Mouse (Mus musculus) E14TG2a.4 (cell line): Measurements from ENCODE around the gene Adprm.

Source experiments
- H3K27me3 ChIP-seq: 2 replicates; pipeline ENCODE4 v1.6.1; 2014; ENCODE audit warnings: low read length, control low read depth; ENCODE audit not compliant: insufficient read depth
- H3K36me3 ChIP-seq: 2 replicates; pipeline ENCODE4 v1.6.1; 2014; ENCODE audit warnings: low read length, control low read depth; ENCODE audit not compliant: insufficient read depth
- H3K4me1 ChIP-seq: replicated peaks from 2 replicates; pipeline ENCODE4 v1.6.1; 2014; ENCODE audit warnings: low read depth, low read length, control low read depth
- H3K4me3 ChIP-seq: replicated peaks from 2 replicates; pipeline ENCODE4 v1.5.1; 2014; ENCODE audit warnings: mild to moderate bottlenecking, low read length
- H3K9me3 ChIP-seq: 2 replicates; pipeline ENCODE4 v1.6.1; 2014; ENCODE audit warnings: low read length, control low read depth
- CTCF ChIP-seq: conservative IDR thresholded peaks from 2 replicates; pipeline ENCODE4 v1.5.1; 2014; ENCODE audit warnings: low read length
- NANOG ChIP-seq: IDR thresholded peaks from 2 replicates; pipeline ENCODE4 v1.6.1; 2014; ENCODE audit warnings: borderline replicate concordance, low read length, mixed read lengths
- POU5F1 ChIP-seq: IDR thresholded peaks from 2 replicates; pipeline ENCODE4 v1.6.1; 2014; ENCODE audit warnings: low read length, borderline replicate concordance

Gene Adprm

DNA sequence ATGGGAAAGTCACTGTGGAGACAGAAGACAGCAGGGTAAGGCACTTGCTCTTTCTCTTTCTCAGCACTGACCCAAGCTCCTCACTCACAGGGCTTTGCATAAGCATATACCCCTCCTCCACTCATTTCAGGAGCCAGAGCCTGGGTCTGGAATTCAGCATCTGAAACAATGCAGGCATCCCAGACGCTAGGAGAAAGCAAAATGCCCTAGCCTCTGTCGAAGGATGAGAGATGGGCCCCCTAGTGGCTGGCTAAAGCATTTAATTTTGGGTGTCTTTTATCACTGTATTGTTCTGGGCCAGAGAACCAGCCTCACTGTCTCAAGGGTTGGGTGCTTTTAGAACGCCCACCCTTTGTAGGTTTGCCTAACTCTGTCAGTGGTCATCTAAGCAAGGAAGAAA lies 27.8 kb upstream of the Adprm start:
- H3K4me3 ChIP-seq = no peak overlapping the region
- H3K36me3 ChIP-seq = no peaks in the 10 kb centered on the region
- no peaks in the 10 kb centered on the region for H3K9me3 ChIP-seq
- H3K4me1 ChIP-seq = peaks cover 49% of the 10 kb centered on the region
- peaks cover 48% of the 10 kb centered on the region for H3K27me3 ChIP-seq
- TF ChIP-seq POU5F1 = no peak
- peak; percentile 95 for TF ChIP-seq CTCF
- TF ChIP-seq NANOG = no peak

DNA sequence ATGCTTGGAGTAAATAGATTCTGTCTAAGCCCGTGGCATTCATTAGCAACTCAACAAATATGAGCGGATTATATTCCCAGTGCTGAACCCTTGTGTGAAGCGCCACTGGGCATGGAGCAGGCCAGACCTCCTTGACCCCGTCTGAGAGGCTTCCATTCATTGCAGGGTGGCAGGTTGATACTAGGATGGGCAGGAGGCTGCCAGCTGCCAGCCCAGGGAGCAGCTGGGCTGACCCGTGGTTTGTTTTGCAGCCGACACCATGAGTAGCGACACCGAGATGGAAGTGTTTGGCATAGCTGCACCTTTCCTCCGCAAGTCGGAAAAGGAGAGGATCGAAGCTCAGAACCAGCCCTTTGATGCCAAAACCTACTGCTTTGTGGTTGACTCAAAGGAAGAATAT lies 27.3 kb upstream of the Adprm start:
- Histone ChIP-seq H3K4me3 (no peak overlapping the region), H3K36me3 (no peaks in the 10 kb centered on the region), H3K9me3 (no peaks in the 10 kb centered on the region), H3K27me3 (peaks cover 44% of the 10 kb centered on the region), H3K4me1 (peaks cover 51% of the 10 kb centered on the region)
- TF ChIP-seq POU5F1 (no peak), CTCF (no peak), NANOG (no peak)

DNA sequence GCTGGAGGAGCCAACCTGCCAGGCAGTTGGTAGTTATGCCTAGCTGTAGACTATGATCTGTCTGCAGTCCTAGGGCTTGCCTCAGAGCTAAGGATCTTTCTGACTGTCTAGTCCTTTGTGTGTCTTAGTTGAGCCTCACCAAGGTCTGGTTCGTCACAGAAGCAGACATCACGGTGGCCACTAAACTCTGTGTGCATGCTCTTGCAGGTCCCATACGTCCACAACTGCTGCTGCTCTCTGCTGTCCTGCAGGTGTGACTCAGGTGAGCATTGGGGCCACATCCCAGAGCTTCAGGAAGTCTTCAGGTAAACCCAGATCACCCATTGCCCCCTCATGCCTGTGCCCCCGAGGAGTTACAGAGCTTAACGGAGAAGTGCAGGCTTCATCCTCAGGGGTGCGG lies 26.5 kb upstream of the Adprm start:
- Histone ChIP-seq H3K4me3 (no peak overlapping the region), H3K4me1 (peaks cover 43% of the 10 kb centered on the region), H3K36me3 (no peaks in the 10 kb centered on the region), H3K27me3 (peaks cover 35% of the 10 kb centered on the region), H3K9me3 (no peaks in the 10 kb centered on the region)
- TF ChIP-seq CTCF (no peak), POU5F1 (no peak), NANOG (no peak)

DNA sequence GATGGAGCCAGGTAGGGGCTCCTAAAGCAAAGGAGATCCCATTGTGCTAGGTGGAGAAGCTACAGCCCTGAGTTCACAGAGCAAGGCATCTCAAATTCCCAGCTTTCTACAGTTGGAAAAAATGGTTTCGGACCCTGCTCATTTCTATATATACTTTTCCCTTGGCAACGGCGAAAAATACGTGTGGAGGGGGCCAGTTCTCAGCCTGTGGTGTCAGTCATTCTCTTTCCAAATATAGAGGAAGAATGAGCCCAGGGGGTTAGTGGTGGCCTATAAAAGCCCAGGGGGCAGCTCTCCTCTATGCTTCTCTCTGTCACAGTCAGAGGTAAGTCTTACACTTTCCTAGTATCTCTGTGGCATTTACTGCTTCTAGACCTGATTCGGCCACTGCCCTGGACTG lies 25.6 kb upstream of the Adprm start, which contains the start of gene Myh3:
Gene Myh3, plus strand, starts transcription at position 301 of the 400 bp plus-strand sequence.
- peaks cover 34% of the 10 kb centered on the region for H3K4me1 ChIP-seq
- peaks cover 27% of the 10 kb centered on the region for H3K27me3 ChIP-seq
- H3K4me3 ChIP-seq = no peak within 1 kb of the TSS
- no peaks in the 10 kb centered on the region for H3K36me3 ChIP-seq
- H3K9me3 ChIP-seq = no peaks in the 10 kb centered on the region
- TF ChIP-seq CTCF (no peak), POU5F1 (no peak), NANOG (no peak)

DNA sequence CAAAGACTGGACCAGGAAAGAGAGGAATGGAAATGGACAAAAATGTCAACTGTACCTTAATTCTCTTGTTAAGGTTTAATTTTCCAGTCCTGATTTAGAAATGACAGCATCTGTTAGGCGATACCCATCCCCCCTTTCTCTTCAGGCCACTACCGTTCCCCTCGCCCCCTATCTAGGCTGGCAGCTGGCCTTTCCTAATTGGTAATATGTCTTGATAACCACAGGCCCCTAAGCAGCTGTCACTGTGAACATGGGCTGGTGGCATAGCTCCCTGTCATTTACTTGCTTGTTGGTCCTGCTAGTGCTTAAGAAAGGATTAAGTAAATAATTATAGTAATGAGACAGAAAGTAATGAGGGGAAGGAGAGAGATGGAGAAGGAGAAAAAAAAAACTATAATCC lies 25.0 kb upstream of the Adprm start:
- Histone ChIP-seq H3K36me3 (no peaks in the 10 kb centered on the region), H3K4me1 (peaks cover 30% of the 10 kb centered on the region), H3K9me3 (no peaks in the 10 kb centered on the region), H3K4me3 (no peak overlapping the region), H3K27me3 (peaks cover 27% of the 10 kb centered on the region)
- TF ChIP-seq CTCF (no peak), NANOG (no peak), POU5F1 (no peak)

DNA sequence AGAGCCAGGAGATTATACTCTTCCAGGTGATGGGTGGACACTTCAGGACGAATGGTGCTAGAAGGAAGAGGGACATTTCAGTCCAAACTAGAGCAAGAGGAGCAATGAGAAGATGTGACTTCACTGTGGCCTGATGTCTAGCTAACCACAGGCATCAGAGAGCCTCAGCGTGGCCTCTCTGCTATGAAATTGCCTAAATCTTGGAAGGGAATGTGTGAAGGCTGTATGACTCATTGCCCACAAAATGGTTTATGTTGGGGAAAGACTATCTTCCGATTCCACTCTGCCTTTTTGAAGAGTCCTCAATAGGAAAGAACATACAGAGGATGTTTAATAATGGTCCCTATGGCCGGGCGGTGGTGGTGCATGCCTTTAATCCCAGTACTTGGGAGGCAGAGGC lies 24.4 kb upstream of the Adprm start:
- H3K9me3 ChIP-seq = no peaks in the 10 kb centered on the region
- H3K27me3 ChIP-seq = peaks cover 23% of the 10 kb centered on the region
- H3K4me1 ChIP-seq = peaks cover 26% of the 10 kb centered on the region
- TF ChIP-seq POU5F1 (no peak), CTCF (no peak), NANOG (no peak)
- H3K4me3 ChIP-seq = no peak overlapping the region
- H3K36me3 ChIP-seq = no peaks in the 10 kb centered on the region

DNA sequence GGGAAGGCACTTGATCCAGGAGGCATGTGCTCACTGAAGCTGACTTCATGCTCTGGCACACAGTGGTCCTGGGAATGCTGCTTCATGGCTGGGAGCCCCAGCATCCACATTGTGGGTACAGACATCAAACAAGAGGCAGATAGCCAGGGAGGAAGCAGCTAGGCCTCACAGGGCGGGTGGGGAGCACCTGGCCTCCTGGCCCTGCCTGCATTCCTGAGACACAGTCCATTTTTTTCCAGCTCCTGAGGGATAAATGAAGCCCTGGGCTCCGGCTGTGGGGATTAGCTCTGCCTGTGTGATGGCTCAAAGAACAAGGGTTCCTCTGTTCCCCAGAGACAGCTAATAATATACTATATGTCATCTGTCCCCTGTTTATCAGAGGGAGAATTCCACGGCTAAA lies 22.6 kb upstream of the Adprm start:
- no peaks in the 10 kb centered on the region for H3K9me3 ChIP-seq
- H3K4me3 ChIP-seq = no peak overlapping the region
- no peaks in the 10 kb centered on the region for H3K36me3 ChIP-seq
- peaks cover 11% of the 10 kb centered on the region for H3K4me1 ChIP-seq
- TF ChIP-seq CTCF (no peak), POU5F1 (no peak), NANOG (no peak)
- H3K27me3 ChIP-seq = peaks cover 23% of the 10 kb centered on the region

DNA sequence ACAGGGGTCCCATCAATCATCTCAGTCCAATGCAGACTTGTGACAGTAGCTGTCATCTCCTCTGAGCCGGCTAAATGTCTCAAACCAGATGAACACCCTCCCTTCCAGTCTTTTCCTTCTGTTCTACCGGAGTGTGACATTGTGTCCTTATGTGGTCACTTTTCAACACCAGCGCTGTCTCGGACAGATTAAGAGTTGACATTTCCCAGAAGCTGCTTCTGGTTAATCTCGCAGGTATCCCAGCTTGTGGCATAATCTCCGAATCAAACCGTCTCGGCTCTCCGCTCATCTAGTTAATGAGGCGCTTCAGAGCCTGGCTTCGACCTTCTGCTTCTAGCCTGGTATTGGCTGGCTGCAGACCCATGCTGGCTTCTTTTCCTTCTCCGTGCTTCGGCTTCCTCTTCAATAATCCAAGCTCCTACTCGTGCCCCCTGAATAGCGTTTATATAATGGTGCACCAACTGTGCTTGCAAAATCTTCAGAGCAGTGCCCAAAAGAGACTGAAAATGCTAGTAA lies 20.3 kb upstream of the Adprm start:
- Histone ChIP-seq H3K4me3 (no peak overlapping the region), H3K9me3 (no peaks in the 10 kb centered on the region), H3K4me1 (peaks cover 8% of the 10 kb centered on the region), H3K36me3 (peaks cover 2% of the 10 kb centered on the region), H3K27me3 (peaks cover 11% of the 10 kb centered on the region)
- TF ChIP-seq CTCF (no peak), NANOG (no peak), POU5F1 (no peak)

DNA sequence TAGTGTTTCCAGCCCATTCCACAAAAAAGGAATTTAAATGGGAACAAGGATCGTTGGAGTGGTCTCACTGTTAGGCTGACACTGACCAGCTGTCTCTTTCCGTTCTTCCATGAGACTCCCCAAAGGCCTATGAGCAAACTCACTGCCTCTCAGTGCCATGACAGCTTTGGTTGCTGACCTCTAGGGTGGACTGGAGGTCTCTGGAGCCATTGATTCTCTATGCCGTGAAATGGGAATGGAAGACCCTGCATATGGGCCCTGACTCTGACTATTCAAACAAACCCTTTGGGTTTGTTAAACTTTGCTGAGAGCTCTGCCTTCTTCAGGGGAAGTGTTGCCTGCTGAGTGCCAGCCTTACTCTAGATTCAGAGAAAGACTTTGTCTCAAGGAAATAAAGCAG lies 15.3 kb upstream of the Adprm start:
- Histone ChIP-seq H3K4me1 (peaks cover 2% of the 10 kb centered on the region; the same call in 1 of the 2 replicates), H3K27me3 (0 out of 2 replicates have a peak, but pooled peaks cover 2% of the 10 kb centered on the region), H3K9me3 (no peaks in the 10 kb centered on the region), H3K36me3 (peaks cover 49% of the 10 kb centered on the region), H3K4me3 (no peak overlapping the region)
- TF ChIP-seq CTCF (no peak), POU5F1 (no peak), NANOG (no peak)
